Mouse (Mus musculus) lung, adult 2 months (tissue): ENCODE data around the gene Ankrd45.

ENCODE experiments used
- CTCF ChIP-seq: fragments of 200-500 bp; IDR thresholded peaks from 2 replicates; pipeline ENCODE4 v1.5.1; 2011; ENCODE audit warnings: mild to moderate bottlenecking, low read length, control low read depth; ENCODE audit not compliant: insufficient read depth
- POLR2A ChIP-seq: fragments of 200-500 bp; IDR thresholded peaks from 2 replicates; pipeline ENCODE4 v1.6.1; 2011; ENCODE audit warnings: low read depth, mild to moderate bottlenecking, control low read depth, low read length, borderline replicate concordance; ENCODE audit errors: extremely low read depth

DNA sequence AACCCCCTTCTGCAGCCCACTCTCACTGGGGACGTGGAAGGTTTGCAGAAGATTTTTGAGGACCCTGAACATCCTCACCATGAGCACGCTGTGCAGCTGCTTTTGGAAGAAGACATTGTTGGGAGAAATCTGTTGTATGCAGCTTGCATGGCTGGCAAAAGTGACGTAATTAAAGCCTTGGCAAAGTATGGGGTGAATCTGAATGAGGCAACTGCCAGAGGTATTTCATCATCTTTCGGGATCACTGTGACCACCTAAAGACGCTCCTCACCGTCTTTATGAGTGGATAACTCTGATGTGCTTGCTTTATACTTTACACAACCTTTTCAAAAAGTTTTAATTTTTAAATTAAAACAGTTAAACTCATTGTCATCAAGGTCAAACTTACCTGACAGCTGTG, 8.6 kb downstream of the Ankrd45 start:
- TF ChIP-seq CTCF (no peak), POLR2A (no peak)
